Comparison of ENCODE assay signal across 8 mouse cellular contexts in genomic region chr13:32903211-32903873, GRCm38 (mm10). TPM values are rescaled to one million over a fixed set of nuclear protein-coding genes. Genes with fewer than 3 reads are reported as not detected.
DNase-seq lines count a peak whose midpoint lies in the region; ATAC-seq lines count a peak whose summit lies in the region.

No protein-coding gene starts in this region.

- peak; percentile 64 for DNase-seq in T-cell, adult 2 months (ENCODE audit: low spot score)
- peak; percentile 80 to 82 for DNase-seq in cerebellum, postnatal 36 days
- peak; percentile 89 for DNase-seq in gastrocnemius, adult 18-20 months (ENCODE audit: low spot score)
- DNase-seq in left cerebral cortex, adult 11 months (ENCODE audit: low spot score): peak; percentile 78
- peak; percentile 97 for DNase-seq in lung, postnatal 36 days
- peak; percentile 86 for DNase-seq in retina, postnatal 1 day
- peak; percentile 95 for DNase-seq in thymus, postnatal 4 days

- no peaks in the 10 kb centered on the region for H3K9me3 ChIP-seq in hindbrain, embryonic 16.5 days (ENCODE audit: control insufficient read depth, low read length)

- no peak overlapping the region for H3K4me2 ChIP-seq in hindbrain, embryonic 16.5 days (ENCODE audit: low read length)

- peak; percentile 99 for ATAC-seq in hindbrain, embryonic 16.5 days

- H3K27ac ChIP-seq in hindbrain, embryonic 16.5 days (ENCODE audit: low read depth, low read length): peak overlapping the region; percentile 12; the same call in 1 of the 2 replicates

- 34% methylated on average over 8 of the region's 8 CpGs for WGBS in hindbrain, embryonic 16.5 days

- no peak overlapping the region for H3K9ac ChIP-seq in hindbrain, embryonic 16.5 days (ENCODE audit: low read depth, low read length)

- no peaks in the 10 kb centered on the region for H3K4me1 ChIP-seq in hindbrain, embryonic 16.5 days (ENCODE audit: control insufficient read depth, insufficient read depth, low read depth, low read length)

- H3K4me3 ChIP-seq in hindbrain, embryonic 16.5 days (ENCODE audit: low read length): no peak overlapping the region

- no peaks in the 10 kb centered on the region for H3K36me3 ChIP-seq in hindbrain, embryonic 16.5 days (ENCODE audit: control insufficient read depth, insufficient read depth, low read length)

- no peaks in the 10 kb centered on the region for H3K27me3 ChIP-seq in hindbrain, embryonic 16.5 days (replicated peaks; ENCODE audit: control insufficient read depth, insufficient read depth, low read length)

RNA-seq across cellular contexts. Expression of gene Serpinb1c, which starts 5.3 kb away (rescaled TPM):
- total RNA-seq in gastrocnemius, adult 18-20 months (2021): 1 to 10 TPM; 1.7 to 1.9 TPM
- polyA plus RNA-seq in hindbrain, embryonic 16.5 days (2015; fragmentation: Nextera tagmentation; extraction: Ambion mirVana): not detected in 2 replicates

RNA-seq across cellular contexts. Expression of gene Serpinb1a, which starts 52.4 kb away (rescaled TPM):
- total RNA-seq in gastrocnemius, adult 18-20 months (2021): 1 to 10 TPM; 3.2 to 5.3 TPM
- 1.9 and 2.5 TPM in 2 replicates for polyA plus RNA-seq in hindbrain, embryonic 16.5 days (2015; fragmentation: Nextera tagmentation; extraction: Ambion mirVana)
